In the genomic region with DNA sequence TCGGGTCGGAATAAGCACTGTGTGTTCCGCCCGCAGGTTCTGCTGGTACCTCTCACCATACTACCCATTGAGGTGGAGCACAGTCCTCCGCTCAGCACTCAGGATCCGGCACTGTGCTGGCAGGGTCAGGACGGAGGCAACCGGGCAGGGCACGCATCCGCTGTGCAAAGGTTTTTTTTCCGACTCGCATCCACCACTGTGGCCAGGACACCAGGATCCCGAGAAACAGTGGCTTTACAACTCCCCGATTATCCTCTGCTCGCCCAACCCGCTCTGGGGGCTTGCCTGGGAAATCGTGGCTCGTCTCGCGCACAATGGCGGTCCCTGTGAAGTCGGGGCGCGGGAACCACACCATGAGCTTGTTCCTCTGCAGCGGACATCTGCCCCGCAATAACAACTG, we compare ENCODE assay signal across 9 mouse cellular contexts. TPM values are rescaled to one million over a fixed set of nuclear protein-coding genes. Genes with fewer than 3 reads are reported as not detected.
DNase-seq lines count a peak whose midpoint lies in the region; ATAC-seq lines count a peak whose summit lies in the region.
"Had no signal": no experiment of that assay in that cellular context is flagged by ENCODE, and none has a peak within 500 bp of the region (broad histone marks: within the 10 kb centered on the region; RNA-seq: fewer than 3 reads in every experiment).

No protein-coding gene starts in this region.

- no peak overlapping the region for H3K27ac ChIP-seq in heart, embryonic 12.5 days (ENCODE audit: poor library complexity, severe bottlenecking)
- no peak overlapping the region for H3K27ac ChIP-seq in hindbrain, embryonic 14.5 days
- no peak overlapping the region for H3K27ac ChIP-seq in midbrain, embryonic 15.5 days

- WGBS in heart, embryonic 12.5 days: under 1% methylated on average over 26 of the region's 26 CpGs
- under 1% methylated on average over 26 of the region's 26 CpGs for WGBS in hindbrain, embryonic 14.5 days
- WGBS in midbrain, embryonic 15.5 days: under 1% methylated on average over 26 of the region's 26 CpGs

- peaks cover 29% of the 10 kb centered on the region for H3K27me3 ChIP-seq in heart, embryonic 12.5 days (replicated peaks)
- H3K27me3 ChIP-seq in hindbrain, embryonic 14.5 days (ENCODE audit: control insufficient read depth, insufficient read depth, low read length): peaks cover 24% of the 10 kb centered on the region
- peaks cover 13% of the 10 kb centered on the region for H3K27me3 ChIP-seq in midbrain, embryonic 15.5 days (replicated peaks)

- no peak for DNase-seq in heart, postnatal 25 days (ENCODE audit: low spot score)
- DNase-seq in embryo, embryonic 10 days (ENCODE audit: low spot score): peak; percentile 34
- DNase-seq in hindbrain, embryonic 14.5 days (ENCODE audit: low spot score): peak; percentile 43
- no peak for DNase-seq in right cerebral cortex, postnatal 14 days
- DNase-seq in layer of hippocampus, postnatal 36 days: no peak
- DNase-seq in right cerebral cortex, adult 2 months (ENCODE audit: low spot score in 2 of 2): no peak
- DNase-seq: kidney, adult 18-20 months had no signal

- H3K9me3 ChIP-seq in heart, embryonic 12.5 days (replicated peaks): no peaks in the 10 kb centered on the region
- H3K9me3 ChIP-seq in hindbrain, embryonic 14.5 days (ENCODE audit: control insufficient read depth, low read length): no peaks in the 10 kb centered on the region
- no peaks in the 10 kb centered on the region for H3K9me3 ChIP-seq in midbrain, embryonic 15.5 days

- ATAC-seq in heart, embryonic 12.5 days (ENCODE audit: insufficient number of reproducible peaks, low FRiP score): no peak
- no peak for ATAC-seq in hindbrain, embryonic 14.5 days (ENCODE audit: low FRiP score)
- ATAC-seq in midbrain, embryonic 15.5 days (replicated peaks): no peak

- peaks cover 11% of the 10 kb centered on the region; the same call in 1 of the 2 replicates for H3K4me1 ChIP-seq in heart, embryonic 12.5 days (replicated peaks)
- no peaks in the 10 kb centered on the region for H3K4me1 ChIP-seq in hindbrain, embryonic 14.5 days (replicated peaks; ENCODE audit: control insufficient read depth, insufficient read depth, low read length)
- H3K4me1 ChIP-seq in midbrain, embryonic 15.5 days: no peaks in the 10 kb centered on the region

- H3K4me3 ChIP-seq in heart, embryonic 12.5 days: peak overlapping the region; percentile 56
- peak overlapping the region; percentile 49 for H3K4me3 ChIP-seq in hindbrain, embryonic 14.5 days (replicated peaks; ENCODE audit: low read length)
- peak overlapping the region; percentile 57 for H3K4me3 ChIP-seq in midbrain, embryonic 15.5 days

- peak overlapping the region; percentile 55 for H3K9ac ChIP-seq in heart, embryonic 12.5 days
- peak overlapping the region; percentile 56 for H3K9ac ChIP-seq in hindbrain, embryonic 14.5 days
- peak overlapping the region; percentile 52 for H3K9ac ChIP-seq in midbrain, embryonic 15.5 days

- H3K4me2 ChIP-seq in heart, embryonic 12.5 days: peak overlapping the region; percentile 83
- peak overlapping the region; percentile 83 for H3K4me2 ChIP-seq in hindbrain, embryonic 14.5 days (replicated peaks)
- peak overlapping the region; percentile 91 for H3K4me2 ChIP-seq in midbrain, embryonic 15.5 days

- H3K36me3 ChIP-seq in heart, embryonic 12.5 days: no peaks in the 10 kb centered on the region
- H3K36me3 ChIP-seq in hindbrain, embryonic 14.5 days (replicated peaks; ENCODE audit: control insufficient read depth, insufficient read depth): no peaks in the 10 kb centered on the region
- H3K36me3 ChIP-seq in midbrain, embryonic 15.5 days (replicated peaks): no peaks in the 10 kb centered on the region

- intact Hi-C loops in heart, postnatal 25 days (cut with DNase I): no loop called here

RNA-seq across cellular contexts. Expression of a gene that starts 21.0 kb away (rescaled TPM):
- polyA plus RNA-seq in heart, embryonic 12.5 days (2016; fragmentation: Nextera tagmentation; extraction: Ambion mirVana): 3.8 and 4.5 TPM in 2 replicates
- 10 to 100 TPM; 12.5 to 15.6 TPM for total RNA-seq in heart, postnatal 25 days (2021)
- 9.6 and 11.6 TPM in 2 replicates for polyA plus RNA-seq in hindbrain, embryonic 14.5 days (2014; fragmentation: Nextera tagmentation; extraction: Ambion mirVana)
- polyA plus RNA-seq in midbrain, embryonic 15.5 days (2015; fragmentation: Nextera tagmentation; extraction: Ambion mirVana): 10.7 and 11.7 TPM in 2 replicates
- total RNA-seq in layer of hippocampus, postnatal 36 days (2021): 10 to 100 TPM in 1 of 2 experiments, 1 to 10 TPM in 1; 9.7 to 10.4 TPM

RNA-seq across cellular contexts. Expression of a gene that starts 28.0 kb away (rescaled TPM):
- 2.9 and 3.5 TPM in 2 replicates for polyA plus RNA-seq in heart, embryonic 12.5 days (2016; fragmentation: Nextera tagmentation; extraction: Ambion mirVana)
- 1 to 10 TPM in 1 of 2 experiments, under 1 TPM in 1; 0.34 to 1.1 TPM for total RNA-seq in heart, postnatal 25 days (2021)
- polyA plus RNA-seq in hindbrain, embryonic 14.5 days (2014; fragmentation: Nextera tagmentation; extraction: Ambion mirVana): 11.7 and 20.3 TPM in 2 replicates
- polyA plus RNA-seq in midbrain, embryonic 15.5 days (2015; fragmentation: Nextera tagmentation; extraction: Ambion mirVana): 6.5 and 9.0 TPM in 2 replicates
- total RNA-seq in layer of hippocampus, postnatal 36 days (2021): 1 to 10 TPM in 1 of 2 experiments, under 1 TPM in 1; 0.92 to 1.8 TPM

Comparison
In these comparisons a context has a peak if more than half of its experiments do, and no peak if none do; other contexts are left out.
1. DNase-seq: peak in embryo, embryonic 10 days (single experiment) and hindbrain, embryonic 14.5 days (single experiment); none in heart, postnatal 25 days (single experiment), right cerebral cortex, postnatal 14 days (single experiment), layer of hippocampus, postnatal 36 days (0 of 2) and right cerebral cortex, adult 2 months (0 of 2).
2. Peak in every context shown above with its lines, with median percentiles within 50 percentile points of each other: H3K4me2 ChIP-seq, H3K4me3 ChIP-seq and H3K9ac ChIP-seq.